Mouse (Mus musculus) liver, adult 2 months (tissue): ENCODE results near the gene Cuta.

Experiments
- CTCF ChIP-seq: fragments of 200-500 bp; IDR thresholded peaks from 2 replicates; pipeline ENCODE4 v1.5.1; 2011; ENCODE audit warnings: low read depth, low read length, control low read depth
- POLR2A ChIP-seq: fragments of 200-500 bp; IDR thresholded peaks from 2 replicates; pipeline ENCODE4 v1.6.1; 2011; ENCODE audit warnings: low read length, control low read depth; ENCODE audit not compliant: insufficient read depth; ENCODE audit errors: extremely low read depth

GRCm38 (mm10) chr17:26936453-26936852 is 2.9 kb downstream of the Cuta start:
- no peak for TF ChIP-seq POLR2A
- TF ChIP-seq CTCF: no peak
